9 mouse cellular contexts compared by ENCODE assay signal in genomic region chr7:144696764-144697704, GRCm38 (mm10). TPM values are rescaled to one million over a fixed set of nuclear protein-coding genes. Genes with fewer than 3 reads are reported as not detected.
DNase-seq lines count a peak whose midpoint lies in the region; ATAC-seq lines count a peak whose summit lies in the region.
"Had no signal": no experiment of that assay in that cellular context is flagged by ENCODE, and none has a peak within 500 bp of the region (broad histone marks: within the 10 kb centered on the region; RNA-seq: fewer than 3 reads in every experiment).

No protein-coding gene starts in this region.

- no peak overlapping the region for H3K9ac ChIP-seq in kidney, embryonic 16.5 days (replicated peaks; ENCODE audit: low read length)
- H3K9ac ChIP-seq in kidney, embryonic 15.5 days = no peak overlapping the region
- H3K9ac ChIP-seq in heart, embryonic 11.5 days (ENCODE audit: low read depth, low read length) = no peak overlapping the region
- H3K9ac ChIP-seq: heart, embryonic 13.5 days had no signal

- H3K9me3 ChIP-seq in kidney, embryonic 16.5 days (ENCODE audit: low read length) = no peaks in the 10 kb centered on the region; the same call in 1 of the 2 replicates
- no peaks in the 10 kb centered on the region for H3K9me3 ChIP-seq in kidney, embryonic 15.5 days (replicated peaks)
- H3K9me3 ChIP-seq in heart, embryonic 11.5 days (replicated peaks; ENCODE audit: control insufficient read depth, low read length) = 0 out of 2 replicates have a peak, but pooled peaks cover 5% of the 10 kb centered on the region

- no peak overlapping the region for H3K4me3 ChIP-seq in kidney, embryonic 16.5 days (ENCODE audit: low read length)
- H3K4me3 ChIP-seq in kidney, embryonic 15.5 days (replicated peaks) = no peak overlapping the region
- H3K4me3 ChIP-seq in heart, embryonic 11.5 days (ENCODE audit: low read depth, low read length) = no peak overlapping the region
- H3K4me3 ChIP-seq: heart, embryonic 13.5 days had no signal

- H3K4me2 ChIP-seq in kidney, embryonic 16.5 days (replicated peaks; ENCODE audit: low read depth, low read length) = no peak overlapping the region
- no peak overlapping the region for H3K4me2 ChIP-seq in kidney, embryonic 15.5 days
- H3K4me2 ChIP-seq in heart, embryonic 11.5 days = no peak overlapping the region
- H3K4me2 ChIP-seq: heart, embryonic 13.5 days had no signal

- no peaks in the 10 kb centered on the region for H3K27me3 ChIP-seq in kidney, embryonic 16.5 days (ENCODE audit: insufficient read depth, low read length)
- H3K27me3 ChIP-seq in kidney, embryonic 15.5 days = no peaks in the 10 kb centered on the region
- H3K27me3 ChIP-seq in heart, embryonic 11.5 days (ENCODE audit: control insufficient read depth, insufficient read depth, low read length) = no peaks in the 10 kb centered on the region
- H3K27me3 ChIP-seq: heart, embryonic 13.5 days had no signal

- DNase-seq in R1 (ENCODE audit: low read depth, low spot score) = peak; percentile 82
- DNase-seq in layer of hippocampus, adult 11-12 months (ENCODE audit: low spot score) = no peak

- ATAC-seq in kidney, embryonic 16.5 days (ENCODE audit: low FRiP score, low TSS enrichment) = peak; percentile 46; the same call in 1 of the 2 replicates
- no peak for ATAC-seq in kidney, embryonic 15.5 days (replicated peaks; ENCODE audit: low FRiP score)
- peak; percentile 70 to 83 for ATAC-seq in hematopoietic stem cell, adult 5-6 weeks (replicated peaks in 1 of 2; ENCODE audit: insufficient read depth in 1 of 2, low FRiP score in 2 of 2, low TSS enrichment in 1 of 2, low read depth in 1 of 2, poor library complexity in 2 of 2, severe bottlenecking in 2 of 2)
- 0 out of 2 replicates have a peak, but pooled peaks have one; percentile 35 for ATAC-seq in monocyte, adult 5-6 weeks (replicated peaks; ENCODE audit: insufficient number of reproducible peaks, low FRiP score, low TSS enrichment, poor library complexity, severe bottlenecking)
- no peak for ATAC-seq in heart, embryonic 11.5 days (replicated peaks; ENCODE audit: insufficient number of reproducible peaks, low FRiP score, low TSS enrichment)
- ATAC-seq in frontal cortex, adult (ENCODE audit: low TSS enrichment) = no peak

- no peaks in the 10 kb centered on the region for H3K36me3 ChIP-seq in kidney, embryonic 16.5 days (ENCODE audit: insufficient read depth, low read length)
- no peaks in the 10 kb centered on the region for H3K36me3 ChIP-seq in kidney, embryonic 15.5 days
- no peaks in the 10 kb centered on the region for H3K36me3 ChIP-seq in heart, embryonic 11.5 days (ENCODE audit: control insufficient read depth, insufficient read depth, low read length)
- H3K36me3 ChIP-seq: heart, embryonic 13.5 days had no signal

- H3K4me1 ChIP-seq in kidney, embryonic 16.5 days (ENCODE audit: insufficient read depth, low read length) = no peaks in the 10 kb centered on the region
- no peaks in the 10 kb centered on the region for H3K4me1 ChIP-seq in kidney, embryonic 15.5 days
- H3K4me1 ChIP-seq in heart, embryonic 11.5 days (ENCODE audit: control insufficient read depth, insufficient read depth, low read length) = no peaks in the 10 kb centered on the region
- H3K4me1 ChIP-seq: heart, embryonic 13.5 days had no signal

- 81% methylated on average over 7 of the region's 7 CpGs for WGBS in kidney, embryonic 16.5 days
- 77% methylated on average over 7 of the region's 7 CpGs for WGBS in kidney, embryonic 15.5 days
- 75% methylated on average over 7 of the region's 7 CpGs for whole genome bisulfite sequencing in heart, embryonic 11.5 days (ENCODE audit: insufficient replicate concordance)

- H3K27ac ChIP-seq in kidney, embryonic 16.5 days (ENCODE audit: low read length) = no peak overlapping the region
- no peak overlapping the region for H3K27ac ChIP-seq in kidney, embryonic 15.5 days
- no peak overlapping the region for H3K27ac ChIP-seq in heart, embryonic 11.5 days (ENCODE audit: low read depth, low read length)
- H3K27ac ChIP-seq: heart, embryonic 13.5 days had no signal

RNA-seq across cellular contexts. Expression of gene Ano1, which starts 54.7 kb away (rescaled TPM):
- 53.6 and 56.5 TPM in 2 replicates for polyA plus RNA-seq in kidney, embryonic 16.5 days (2015; fragmentation: Nextera tagmentation; extraction: Ambion mirVana)
- 42.1 and 47.8 TPM in 2 replicates for polyA plus RNA-seq in kidney, embryonic 15.5 days (2015; fragmentation: Nextera tagmentation; extraction: Ambion mirVana)
- total RNA-seq in hematopoietic stem cell, adult 5-6 weeks (2017) = 0.50 TPM in 1 of 2 replicates, not detected in the other
- 0.38 TPM in 1 of 3 replicates, not detected in the others for total RNA-seq in monocyte, adult 5-6 weeks (2017)
- polyA plus RNA-seq in heart, embryonic 11.5 days (2014; fragmentation: Nextera tagmentation; extraction: Ambion mirVana) = 14.3 TPM in 2 replicates

Comparison
In these comparisons a context has a peak if more than half of its experiments do, and no peak if none do; other contexts are left out.
1. ATAC-seq: peak in kidney, embryonic 16.5 days (single experiment), hematopoietic stem cell, adult 5-6 weeks (2 of 2) and monocyte, adult 5-6 weeks (single experiment); none in kidney, embryonic 15.5 days (single experiment), heart, embryonic 11.5 days (single experiment) and frontal cortex, adult (single experiment).